Mouse (Mus musculus) brain, embryonic 14.5 days (tissue): ENCODE results near the gene Gnmt.

Experiments used
- CTCF ChIP-seq: fragments of 200-500 bp; IDR thresholded peaks from 2 replicates; pipeline ENCODE4 v1.5.1; 2012; ENCODE audit warnings: inconsistent platforms, mild to moderate bottlenecking, moderate library complexity, borderline replicate concordance; ENCODE audit not compliant: insufficient read depth, insufficient read length; ENCODE audit errors: extremely low read depth
- POLR2A ChIP-seq: fragments of 200-500 bp; IDR thresholded peaks from 2 replicates; pipeline ENCODE4 v1.6.1; 2012; ENCODE audit warnings: mild to moderate bottlenecking, inconsistent platforms, borderline replicate concordance; ENCODE audit not compliant: poor library complexity, insufficient read depth, insufficient read length, severe bottlenecking; ENCODE audit errors: extremely low read depth

GRCm38 (mm10) chr17:46711612-46712271 is 17.2 kb downstream of the Gnmt start:
- TF ChIP-seq POLR2A (no peak), CTCF (no peak)
